Mouse (Mus musculus) adrenal gland, postnatal 36 days (tissue): Measurements from ENCODE around the gene Atp8b3. TPM values are rescaled to one million over a fixed set of nuclear protein-coding genes. Genes with fewer than 3 reads are reported as not detected.

ENCODE experiments used
- DNase-seq, 2 experiments: peaks; one replicate each; pipeline ENCODE4 v3.0.0; 2021; ENCODE audit warnings: mixed read lengths in 1 of 2
- total RNA-seq, 2 experiments: library from RNA; stranded (reverse); gene quantifications; 2 replicates each; pipeline ENCODE4 v1.2.3; 2021

The Atp8b3 gene
- total RNA-seq, 2 experiments from 2014 or later, result 0.43 to 1.1 TPM

GRCm38 (mm10) chr10:80523299-80523698 lies 15.6 kb downstream of the Atp8b3 start:
- DNase-seq, result no peak

GRCm38 (mm10) chr10:80519287-80519686 lies 19.6 kb downstream of the Atp8b3 start:
- no peak for DNase-seq

GRCm38 (mm10) chr10:80513739-80514138 lies 25.2 kb downstream of the Atp8b3 start:
- DNase-seq, result peak; percentile 35

- no peak for DNase-seq
Measured at GRCm38 (mm10) chr10:80510273-80510660, 28.7 kb downstream of the Atp8b3 start.

- DNase-seq, result peak; percentile 81 to 88
Measured at GRCm38 (mm10) chr10:80509412-80510272, 29.3 kb downstream of the Atp8b3 start.

- peak; percentile 69 to 77 for DNase-seq
Measured at GRCm38 (mm10) chr10:80506222-80506621, 32.7 kb downstream of the Atp8b3 start.

GRCm38 (mm10) chr10:80504724-80505123 lies 34.2 kb downstream of the Atp8b3 start:
- DNase-seq, result no peak

- DNase-seq, result peak; percentile 27 to 41
Measured at GRCm38 (mm10) chr10:80503599-80504220, 35.2 kb downstream of the Atp8b3 start.

GRCm38 (mm10) chr10:80502819-80503314 lies 36.1 kb downstream of the Atp8b3 start:
- no peak for DNase-seq

- DNase-seq, result no peak
Measured at GRCm38 (mm10) chr10:80502291-80502690, 36.6 kb downstream of the Atp8b3 start.

- DNase-seq, result no peak
Measured at GRCm38 (mm10) chr10:80496421-80496820, 42.5 kb downstream of the Atp8b3 start.

- DNase-seq, result no peak
Measured at GRCm38 (mm10) chr10:80495901-80496300, 43.0 kb downstream of the Atp8b3 start.

- peak; percentile 58 to 76 for DNase-seq
Measured at GRCm38 (mm10) chr10:80494732-80495131, 44.2 kb downstream of the Atp8b3 start, which contains the start of gene Onecut3. Gene Onecut3 (plus strand): TSS chr10:80494835.

- DNase-seq, result peak; percentile 61 to 66
Measured at GRCm38 (mm10) chr10:80490051-80490450, 48.9 kb downstream of the Atp8b3 start.

GRCm38 (mm10) chr10:80486862-80487379 lies 52.0 kb downstream of the Atp8b3 start:
- peak in 1 of 2 experiments; percentile 27 for DNase-seq

- no peak for DNase-seq
Measured at GRCm38 (mm10) chr10:80481002-80481401, 57.9 kb downstream of the Atp8b3 start.

GRCm38 (mm10) chr10:80478531-80478930 lies 60.4 kb downstream of the Atp8b3 start:
- no peak for DNase-seq

GRCm38 (mm10) chr10:80475290-80475959 lies 63.5 kb downstream of the Atp8b3 start:
- peak; percentile 92 to 95 for DNase-seq
